Mouse (Mus musculus) cortical plate, adult 2 months (tissue): ENCODE data around the gene Pold2.
A peak's percentile ranks its signal among the peaks of the same experiment; 100 is the strongest.

Experiments
- CTCF ChIP-seq: fragments of 200-500 bp; IDR thresholded peaks from 2 replicates; pipeline ENCODE4 v1.5.1; 2011; ENCODE audit warnings: mild to moderate bottlenecking, control low read depth, low read length; ENCODE audit not compliant: insufficient read depth; ENCODE audit errors: extremely low read depth
- POLR2A ChIP-seq: fragments of 200-500 bp; IDR thresholded peaks from 2 replicates; pipeline ENCODE4 v1.6.1; 2011; ENCODE audit warnings: mild to moderate bottlenecking, low read length, control low read depth; ENCODE audit not compliant: insufficient read depth; ENCODE audit errors: extremely low read depth

- no peak for TF ChIP-seq POLR2A
- TF ChIP-seq CTCF = peak; percentile 70
Measured at GRCm38 (mm10) chr11:5879905-5880304, 1.8 kb upstream of the Pold2 start.
